Mouse (Mus musculus) brain, embryonic 14.5 days (tissue): ENCODE results near the gene Ccdc134.

Source experiments
- CTCF ChIP-seq: fragments of 200-500 bp; IDR thresholded peaks from 2 replicates; pipeline ENCODE4 v1.5.1; 2012; ENCODE audit warnings: inconsistent platforms, mild to moderate bottlenecking, moderate library complexity, borderline replicate concordance; ENCODE audit not compliant: insufficient read depth, insufficient read length; ENCODE audit errors: extremely low read depth
- POLR2A ChIP-seq: fragments of 200-500 bp; IDR thresholded peaks from 2 replicates; pipeline ENCODE4 v1.6.1; 2012; ENCODE audit warnings: mild to moderate bottlenecking, inconsistent platforms, borderline replicate concordance; ENCODE audit not compliant: poor library complexity, insufficient read depth, insufficient read length, severe bottlenecking; ENCODE audit errors: extremely low read depth

DNA sequence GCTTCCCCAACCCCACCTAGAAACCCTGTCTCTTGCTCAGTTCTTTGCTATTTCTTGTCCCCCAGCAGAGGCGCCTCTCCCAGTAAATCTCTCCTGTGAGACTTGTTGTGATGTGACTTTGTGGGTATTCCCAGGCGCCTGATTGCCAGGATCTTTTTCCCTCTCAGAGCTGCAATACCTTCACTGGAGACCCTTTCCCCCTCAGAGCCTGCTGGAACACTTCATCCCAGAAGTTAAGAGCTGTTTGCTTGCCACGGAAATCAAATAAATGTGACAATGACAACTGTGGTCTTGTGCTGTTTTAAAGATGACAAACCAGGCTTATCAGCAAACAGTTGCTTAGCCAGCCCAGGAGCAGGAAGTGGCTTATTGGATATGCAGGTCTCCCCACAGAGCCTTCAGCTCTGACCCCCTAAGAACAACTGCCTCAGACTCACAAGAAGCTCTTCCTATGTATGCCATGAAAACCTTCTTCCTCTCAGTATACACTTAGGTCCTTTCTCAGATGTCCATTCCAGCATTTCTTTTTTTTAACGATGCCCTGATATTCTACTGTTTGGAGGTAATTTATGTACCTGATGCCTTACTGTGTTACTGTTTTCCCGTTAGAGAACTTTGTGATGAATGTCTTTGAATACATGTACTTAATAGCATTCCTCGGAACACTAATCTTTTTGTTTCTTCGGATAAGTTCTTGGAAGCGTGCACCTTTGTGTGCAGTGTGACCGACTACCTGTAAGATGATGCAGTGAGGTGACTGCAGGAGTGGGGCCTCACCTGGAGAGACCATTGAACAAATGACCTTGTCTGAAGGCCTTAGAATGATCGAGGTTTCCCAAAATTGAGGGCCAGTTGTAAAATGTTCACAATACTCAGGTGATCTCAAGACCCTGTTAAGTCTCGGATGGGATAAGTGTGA is 18.4 kb downstream of the Ccdc134 start:
- TF ChIP-seq CTCF (no peak), POLR2A (no peak)
